Mouse (Mus musculus) urinary bladder, postnatal 10 days (tissue): ENCODE data around the gene Ptprk.

Experiments used
- DNase-seq: peaks from one replicate; pipeline ENCODE4 v3.0.0; 2022; ENCODE audit warnings: low spot score

Ptprk gene

DNA sequence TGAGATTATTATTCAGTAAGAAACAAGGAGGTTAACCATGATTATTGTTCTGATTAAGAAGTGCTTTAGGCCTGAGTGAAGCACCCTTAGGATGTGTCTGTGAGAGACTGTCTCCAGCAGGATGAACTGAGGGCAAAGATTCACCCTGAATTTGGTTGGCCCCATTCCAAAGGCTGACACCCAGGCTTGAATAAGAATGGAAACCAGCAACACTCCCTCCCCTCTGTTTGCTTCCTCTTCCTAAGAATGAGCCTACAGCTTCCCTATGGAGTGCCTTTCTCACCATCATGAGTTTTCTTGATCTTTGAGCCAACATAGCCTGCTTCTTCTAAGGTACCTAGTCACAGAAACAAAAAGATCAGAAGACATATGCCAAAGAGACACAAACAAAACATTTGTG, 350.8 kb downstream of the Ptprk start:
- DNase-seq, result no peak

DNA sequence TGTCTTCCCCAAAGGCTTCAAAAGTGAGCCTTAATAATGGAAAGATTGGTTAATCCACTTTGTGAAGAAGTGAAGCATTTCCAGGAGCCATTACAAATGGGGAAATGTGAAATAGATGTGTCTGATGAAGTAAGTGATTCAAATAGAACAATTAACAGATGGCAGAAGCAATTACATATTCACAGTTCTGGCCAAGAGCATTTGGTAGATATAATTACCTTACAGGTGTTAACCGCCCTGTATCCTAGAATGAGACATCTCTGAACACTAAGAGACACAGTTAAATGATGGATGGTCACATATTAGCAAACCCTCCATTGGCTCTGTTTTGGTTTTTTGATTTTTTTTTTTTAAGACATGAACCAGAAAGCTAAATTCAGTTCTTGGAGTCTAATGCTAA, 361.5 kb downstream of the Ptprk start:
- DNase-seq, result no peak

DNA sequence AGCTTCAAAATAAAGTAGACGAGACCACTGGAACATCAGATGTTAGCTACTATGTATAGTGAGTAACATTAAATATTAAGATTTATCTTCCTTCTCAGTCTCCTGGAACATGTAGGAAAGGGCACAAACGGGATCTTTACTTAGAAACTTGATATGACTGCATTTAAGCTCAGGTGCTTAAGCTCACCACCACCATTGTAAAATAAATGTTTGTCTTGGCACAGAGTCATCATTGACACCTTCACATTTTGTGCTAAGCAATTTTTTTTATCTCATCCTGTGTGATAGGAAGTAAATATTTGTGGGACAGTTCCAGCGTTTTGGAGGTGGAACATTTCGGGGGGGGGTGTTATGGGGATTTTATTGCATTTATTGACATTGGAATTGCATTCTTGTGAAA, 375.2 kb downstream of the Ptprk start:
- DNase-seq, result no peak

DNA sequence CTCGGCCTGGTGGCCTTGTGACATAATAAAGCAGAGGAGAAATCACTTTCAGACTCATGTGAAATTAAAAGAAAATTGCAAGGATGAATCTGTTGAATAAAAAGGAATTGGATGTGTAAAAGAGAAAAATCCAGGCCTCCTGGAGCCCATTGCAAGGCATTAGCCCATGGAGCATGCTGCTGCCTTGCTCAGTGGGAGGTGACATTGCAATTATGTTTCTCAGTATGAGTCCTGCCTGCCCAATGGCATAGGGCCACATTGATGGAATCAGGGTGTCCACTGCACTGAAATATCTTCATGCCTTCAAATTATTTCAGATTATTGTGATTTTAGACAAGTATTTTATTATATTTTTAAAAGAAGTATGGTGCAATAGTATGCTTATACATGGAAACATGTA, 376.0 kb downstream of the Ptprk start:
- DNase-seq, result no peak

DNA sequence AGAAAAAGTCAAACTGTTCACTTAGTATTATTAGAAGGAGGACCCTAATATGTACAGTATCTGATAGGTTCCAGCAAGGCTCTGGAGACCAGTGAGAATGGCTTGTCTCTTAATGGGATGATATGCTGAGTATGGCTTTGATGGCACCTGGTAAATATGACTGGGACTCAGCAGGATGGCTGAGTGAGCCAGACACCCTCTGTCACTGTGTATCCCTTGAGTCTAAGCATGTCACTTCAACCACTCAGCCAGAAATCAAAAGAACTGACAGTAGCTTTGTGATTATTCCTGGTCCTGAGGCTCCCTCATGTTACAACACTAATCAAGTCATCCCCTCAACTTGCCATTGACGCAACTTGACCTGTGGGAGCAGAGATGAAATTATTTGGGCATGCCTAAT, 383.4 kb downstream of the Ptprk start:
- no peak for DNase-seq

DNA sequence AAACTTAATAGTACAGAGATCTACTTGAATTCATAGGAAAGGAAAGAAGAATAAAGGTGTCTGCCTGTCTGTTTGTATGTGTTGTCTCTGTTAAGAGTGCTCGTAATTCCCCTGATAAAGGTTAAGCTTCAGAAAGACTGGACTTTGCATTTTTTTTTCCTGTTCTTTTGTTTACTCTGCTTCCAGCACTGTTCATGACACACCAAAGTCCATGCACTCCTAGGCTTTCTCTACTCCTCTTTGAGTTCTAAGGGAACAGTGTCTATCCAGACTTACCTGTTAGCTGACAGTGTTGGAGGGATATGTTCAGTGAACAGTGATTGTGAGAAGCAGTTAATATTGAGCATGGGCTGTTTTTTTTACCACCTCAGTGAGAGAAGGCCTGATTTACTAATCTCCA, 385.3 kb downstream of the Ptprk start:
- no peak for DNase-seq

DNA sequence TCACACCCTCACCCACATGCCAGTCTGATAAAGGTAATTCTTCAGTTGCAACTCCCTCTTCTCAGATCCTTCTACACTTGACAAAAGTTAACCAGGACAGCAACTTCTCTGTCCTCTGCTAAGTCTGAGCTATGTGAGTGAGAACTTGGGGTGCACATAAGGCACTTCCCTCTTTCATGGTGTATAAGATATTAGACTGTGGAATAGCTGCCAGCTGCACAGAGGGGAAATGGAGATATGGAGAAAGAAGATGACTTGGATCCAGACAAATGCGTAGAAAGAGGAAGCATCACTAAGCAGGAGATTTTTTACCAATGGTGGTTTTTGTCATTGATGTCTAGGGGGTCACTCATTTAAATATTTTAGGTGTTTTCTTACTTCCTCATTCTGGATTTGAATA, 389.1 kb downstream of the Ptprk start:
- no peak for DNase-seq

DNA sequence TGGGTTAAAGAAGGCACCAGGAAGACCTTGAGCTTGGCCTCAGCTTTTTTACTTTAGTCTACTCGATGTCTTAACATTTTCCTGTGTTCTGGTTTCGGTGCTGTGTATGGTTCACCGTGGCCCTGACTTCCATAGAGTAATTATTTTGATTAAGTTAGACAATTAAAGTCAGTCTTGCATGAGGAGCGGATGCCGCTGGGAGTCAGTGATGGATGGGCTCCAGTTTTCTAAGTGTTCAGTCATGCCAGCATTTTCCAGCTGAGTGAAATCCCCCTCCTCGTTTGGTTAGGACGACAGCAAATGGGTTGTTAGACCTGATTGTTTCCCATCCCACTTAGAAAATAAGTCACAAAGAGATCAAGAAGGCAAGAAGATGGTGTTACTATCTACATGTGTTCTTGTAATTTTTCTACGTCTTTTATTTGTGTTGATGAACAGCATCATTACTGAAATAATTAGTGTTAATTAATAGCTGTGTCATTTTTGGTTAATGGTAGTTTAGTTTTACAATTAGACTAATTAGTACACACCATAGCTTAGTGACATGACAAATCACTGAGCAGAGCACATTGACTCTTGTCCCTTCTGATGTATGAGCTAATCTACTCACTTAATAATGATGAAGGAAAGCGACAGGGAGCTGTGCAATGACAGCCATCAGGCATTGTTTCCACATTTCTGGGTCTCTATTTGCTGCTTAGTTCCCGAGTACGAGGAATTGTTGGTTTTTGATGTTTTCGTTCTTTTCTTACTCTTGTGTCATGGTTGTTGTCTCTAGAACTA, 390.3 kb downstream of the Ptprk start:
- no peak for DNase-seq

DNA sequence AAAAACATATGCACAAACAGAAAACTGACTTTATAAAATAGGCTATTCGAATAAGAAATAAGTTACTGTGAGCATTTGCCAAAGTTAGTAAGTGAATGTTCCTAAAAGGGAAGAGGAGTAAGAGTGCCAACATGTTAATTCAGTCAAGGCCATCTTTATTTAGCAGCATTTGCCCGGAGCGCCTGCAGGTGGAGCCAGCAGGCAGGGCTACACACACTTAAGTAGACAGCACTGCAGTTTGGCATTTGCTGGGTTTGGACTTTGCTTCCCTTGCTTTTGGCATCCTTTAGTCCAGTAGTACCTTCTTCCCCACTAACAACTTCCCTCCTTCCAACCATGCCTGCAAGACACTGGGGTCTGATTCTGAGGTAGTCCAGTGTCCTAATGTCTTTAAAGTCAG, 411.0 kb downstream of the Ptprk start:
- DNase-seq, result no peak

DNA sequence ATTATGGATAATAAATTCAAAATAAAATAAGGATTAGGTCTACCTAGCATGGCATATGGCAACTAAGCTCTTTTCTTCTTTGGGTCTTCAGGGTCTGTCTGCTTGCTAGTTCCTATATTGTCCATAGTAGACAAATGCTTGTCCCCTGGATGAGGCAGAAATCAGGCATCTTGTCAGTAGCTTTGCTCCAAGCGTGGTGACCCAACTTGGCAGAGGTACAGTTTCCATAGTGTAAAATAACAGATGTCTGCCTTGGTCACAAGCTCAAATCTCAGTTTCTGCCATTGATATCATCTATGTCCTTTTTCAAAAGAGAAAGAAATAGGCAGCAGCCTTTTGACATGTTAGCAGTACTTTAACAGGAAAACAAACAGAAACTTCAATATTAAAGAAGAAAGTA, 416.4 kb downstream of the Ptprk start:
- no peak for DNase-seq

DNA sequence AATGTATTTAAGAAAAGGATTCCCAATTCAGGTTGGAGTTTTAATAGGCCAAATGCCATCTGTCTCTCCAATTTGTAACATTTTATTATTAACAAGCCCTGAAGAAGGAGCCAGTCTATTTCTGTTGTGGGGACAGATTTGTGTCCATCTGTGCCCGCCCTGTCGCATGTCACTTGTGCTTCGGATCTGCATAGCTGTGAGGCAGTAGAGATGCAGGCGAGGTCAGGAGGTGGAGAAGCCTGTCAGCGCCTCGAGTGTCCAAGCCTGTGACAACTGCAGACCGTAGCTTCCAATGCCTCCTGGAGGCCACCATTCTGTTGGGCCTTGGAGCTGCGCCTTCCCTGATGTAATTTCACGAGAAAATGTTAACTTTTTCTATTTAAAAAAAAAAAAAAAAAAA, 417.6 kb downstream of the Ptprk start:
- no peak for DNase-seq

DNA sequence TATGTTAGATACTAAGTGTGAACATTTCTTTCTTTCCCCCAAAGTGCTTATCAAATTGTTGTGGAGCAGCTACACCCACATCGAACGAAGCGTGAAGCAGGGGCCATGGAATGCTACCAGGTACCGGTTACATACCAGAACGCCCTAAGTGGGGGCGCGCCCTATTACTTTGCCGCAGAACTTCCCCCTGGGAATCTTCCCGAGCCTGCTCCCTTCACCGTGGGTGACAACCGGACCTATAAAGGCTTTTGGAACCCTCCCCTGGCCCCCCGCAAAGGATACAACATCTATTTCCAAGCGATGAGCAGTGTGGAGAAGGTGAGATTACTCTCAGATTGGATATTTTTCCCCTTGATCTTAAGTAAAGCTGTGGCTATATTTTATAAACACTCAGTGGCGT, 418.2 kb downstream of the Ptprk start:
- no peak for DNase-seq

DNA sequence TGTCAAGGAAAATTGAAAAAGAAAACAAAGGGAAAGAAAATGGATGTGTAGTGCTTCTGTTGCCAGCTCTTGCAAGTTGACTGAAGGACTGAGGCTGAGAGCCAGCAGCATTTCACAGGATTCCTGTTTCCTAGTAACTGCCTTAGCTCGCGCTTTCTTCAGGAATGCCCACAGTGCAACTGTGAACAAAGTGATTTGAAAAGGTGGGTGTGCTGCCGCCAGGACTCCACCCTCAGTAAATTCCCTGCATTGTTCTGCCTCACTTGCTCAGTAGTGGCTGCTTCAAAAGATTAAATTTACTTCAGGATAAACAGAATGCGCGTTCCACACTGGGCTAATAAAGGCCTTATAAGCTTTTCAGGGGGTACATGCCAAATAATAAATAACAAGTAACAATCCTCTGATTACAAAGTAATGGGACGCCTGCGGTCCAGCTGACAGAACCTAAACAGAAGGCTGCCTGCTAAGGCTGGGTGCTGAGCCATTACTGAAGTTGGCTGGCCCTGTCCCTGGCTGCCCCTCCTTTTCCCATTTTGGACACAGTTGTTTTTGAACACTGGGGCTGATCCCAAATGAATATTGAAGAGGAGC, 418.7 kb downstream of the Ptprk start:
- no peak for DNase-seq

DNA sequence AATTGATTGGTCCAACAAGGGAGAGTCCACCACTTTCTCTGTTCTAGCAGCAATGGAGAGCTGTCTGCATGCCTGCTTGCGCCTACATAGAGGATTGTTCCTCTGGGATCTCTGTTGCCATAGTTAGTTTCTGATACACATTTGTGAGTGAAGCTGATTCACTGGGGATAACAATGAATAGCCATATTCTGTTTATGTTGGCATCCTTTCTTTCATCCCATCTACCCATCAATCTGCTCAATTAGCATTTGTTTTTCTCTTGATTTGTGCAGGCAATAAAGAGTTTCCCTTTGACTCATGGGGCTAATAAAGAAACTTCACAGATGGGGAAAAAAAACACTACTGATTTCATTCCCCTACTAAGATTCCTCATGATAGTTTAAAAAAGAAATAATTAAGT, 423.2 kb downstream of the Ptprk start:
- no peak for DNase-seq

DNA sequence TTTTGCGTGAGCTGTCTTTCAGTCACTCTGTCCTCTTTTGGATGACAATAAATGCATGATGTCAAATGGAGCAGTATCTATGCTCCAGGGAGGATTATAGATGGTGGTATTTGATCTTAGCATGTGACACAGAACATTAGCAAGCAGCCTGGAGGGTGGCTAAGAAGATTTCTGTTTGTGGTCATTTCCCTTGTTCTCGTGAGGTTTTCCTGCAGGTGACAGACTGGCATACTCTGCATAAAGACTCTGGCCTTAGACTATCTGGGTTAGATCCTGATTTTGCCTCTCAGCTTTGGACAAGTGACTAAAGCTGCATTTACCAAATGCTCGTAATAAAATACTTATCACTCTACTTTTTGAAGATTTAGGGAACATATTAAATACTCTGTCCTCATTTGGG, 423.9 kb downstream of the Ptprk start:
- no peak for DNase-seq

DNA sequence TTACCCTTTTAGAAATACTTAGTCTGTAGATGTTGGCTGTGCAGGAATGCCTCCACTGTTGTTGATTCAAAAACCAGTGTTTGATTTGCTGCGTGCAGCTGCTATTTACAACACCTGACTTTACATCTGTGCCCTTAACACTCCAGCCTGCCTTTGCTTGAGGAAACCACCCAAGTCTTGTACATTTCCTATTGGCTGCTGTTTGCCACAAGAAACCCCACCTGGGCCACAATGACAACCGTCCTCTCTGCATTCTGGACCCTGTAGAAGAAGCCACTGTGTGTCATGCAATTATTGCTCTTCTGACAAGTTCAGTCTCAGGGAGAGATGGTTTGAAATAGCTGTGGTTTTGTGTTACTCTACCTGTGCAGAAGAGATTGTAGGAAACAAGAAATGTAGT, 439.0 kb downstream of the Ptprk start:
- DNase-seq, result no peak

DNA sequence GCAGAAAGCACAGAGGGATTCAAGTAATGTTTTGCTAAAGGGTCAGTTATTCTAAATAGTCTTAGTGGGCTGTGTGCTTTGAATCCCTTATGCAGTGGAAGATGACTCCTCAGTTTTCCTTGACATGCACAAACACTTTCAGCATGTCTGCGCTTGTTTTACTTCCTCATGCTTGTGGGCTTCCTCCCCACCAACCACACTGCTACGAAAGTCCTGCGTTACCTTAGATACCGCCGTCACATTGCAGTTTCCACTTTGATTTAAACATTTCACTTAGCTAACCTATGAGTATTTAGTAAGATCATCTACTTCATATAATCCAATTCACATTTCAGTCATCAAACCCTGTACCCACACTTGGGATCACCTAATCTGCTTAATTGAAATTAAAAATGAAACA, 441.5 kb downstream of the Ptprk start:
- DNase-seq, result no peak

DNA sequence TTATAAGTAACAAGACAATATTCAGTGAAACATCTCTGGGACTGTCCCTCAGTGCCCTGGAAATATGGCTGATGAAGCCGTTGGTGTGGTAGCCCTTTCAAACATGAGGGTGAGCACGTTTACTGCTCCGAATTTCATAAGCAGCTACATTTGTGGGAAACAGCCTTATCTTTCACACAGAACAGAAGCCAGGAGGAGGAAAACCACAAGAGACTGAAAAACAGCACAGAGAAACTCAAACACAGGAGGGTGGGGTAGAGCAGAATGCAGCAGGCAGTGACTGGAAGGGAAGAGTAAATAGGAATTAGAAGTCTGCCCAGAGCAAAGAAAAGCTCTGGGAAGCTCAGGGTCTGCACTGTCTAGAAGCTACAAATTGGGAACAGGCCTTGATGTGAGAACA, 443.7 kb downstream of the Ptprk start:
- no peak for DNase-seq

DNA sequence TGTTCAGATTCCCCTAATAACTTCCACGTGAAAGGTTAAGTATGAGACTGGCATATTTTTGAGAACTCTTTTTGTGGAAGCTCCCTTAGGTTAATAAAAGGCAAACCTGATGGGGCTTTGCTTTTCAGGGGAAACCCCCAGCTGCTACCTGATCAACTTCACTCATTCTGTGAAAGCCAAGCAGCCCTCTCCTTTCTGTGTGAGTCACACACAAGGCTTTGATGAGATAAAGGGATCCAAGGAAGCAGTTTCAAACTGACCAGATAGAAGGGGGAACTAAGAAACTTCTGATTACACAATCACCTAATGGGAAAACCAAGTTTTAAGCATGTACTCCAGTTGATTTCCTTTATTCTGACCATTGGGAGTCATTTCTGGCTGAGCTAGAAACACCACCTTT, 445.2 kb downstream of the Ptprk start:
- no peak for DNase-seq

DNA sequence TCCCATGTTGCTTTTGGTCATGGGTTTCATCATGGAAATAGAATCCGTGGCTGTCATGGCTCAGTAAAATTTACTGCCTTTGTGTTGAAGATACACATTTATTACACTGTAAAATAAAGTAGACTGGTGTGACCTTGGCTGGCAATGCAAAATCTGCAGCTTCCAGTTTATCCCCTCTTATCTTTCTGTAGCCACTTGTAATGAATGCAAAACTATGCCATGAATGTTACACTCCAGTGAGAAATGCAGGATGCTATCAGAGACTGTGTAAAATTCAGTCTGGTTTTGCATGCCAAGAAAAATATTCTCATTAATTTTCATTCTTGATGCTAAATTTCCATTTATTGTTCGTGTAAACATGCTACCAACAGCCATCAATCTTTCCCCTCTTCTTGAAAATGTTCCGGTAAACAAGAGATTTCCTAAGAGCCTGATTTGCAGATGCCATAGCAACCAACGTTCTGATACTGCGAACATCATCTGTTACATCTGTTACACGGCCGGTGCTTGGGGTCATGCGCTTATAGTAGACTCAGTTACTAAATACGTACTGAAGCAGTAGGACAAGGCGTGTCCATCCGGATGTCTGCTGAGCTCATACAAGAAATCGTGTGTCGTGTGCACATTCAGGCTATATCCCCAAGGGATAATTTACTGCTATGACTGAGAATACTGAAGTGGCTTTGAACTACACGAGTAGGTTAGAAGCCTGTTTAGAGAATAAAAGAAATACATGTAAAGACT, 449.5 kb downstream of the Ptprk start:
- DNase-seq, result no peak

DNA sequence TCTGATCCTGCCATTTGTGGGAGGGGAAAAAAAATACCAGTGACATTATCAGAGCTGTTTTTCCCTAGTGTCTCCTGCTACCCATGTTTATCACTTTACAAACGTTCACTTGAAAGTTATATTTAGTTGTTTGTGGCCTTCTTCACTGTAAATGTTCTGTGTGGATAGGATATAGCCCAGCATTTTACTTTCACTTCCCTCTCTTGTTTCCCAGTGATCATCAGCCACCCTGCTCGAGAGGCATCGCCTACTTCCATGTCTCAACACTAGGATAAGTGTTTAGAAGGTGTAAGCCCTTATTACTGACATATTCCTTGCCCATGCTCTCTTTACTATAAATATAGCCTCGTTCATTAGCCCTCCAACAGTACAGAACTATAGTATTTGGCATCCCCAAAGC, 466.0 kb downstream of the Ptprk start:
- DNase-seq, result no peak

DNA sequence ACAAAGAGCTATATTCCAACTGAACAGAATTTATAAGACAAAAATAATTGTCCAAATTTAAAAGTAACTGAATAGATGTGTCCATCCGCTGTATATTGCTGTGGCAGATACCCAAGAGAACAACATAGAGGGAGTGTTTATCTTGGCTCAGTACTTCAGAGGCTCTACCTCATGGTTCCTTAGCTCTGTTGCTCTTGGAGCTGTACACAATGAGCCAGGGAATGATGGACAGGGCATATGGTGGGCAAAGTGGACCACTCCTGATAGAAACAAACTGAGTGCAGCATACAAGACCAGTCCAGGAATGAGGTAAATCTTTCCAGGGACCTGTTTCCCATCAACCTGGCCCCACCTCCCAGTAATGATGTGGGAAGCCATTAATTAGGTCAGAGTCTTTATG, 468.1 kb downstream of the Ptprk start:
- no peak for DNase-seq

DNA sequence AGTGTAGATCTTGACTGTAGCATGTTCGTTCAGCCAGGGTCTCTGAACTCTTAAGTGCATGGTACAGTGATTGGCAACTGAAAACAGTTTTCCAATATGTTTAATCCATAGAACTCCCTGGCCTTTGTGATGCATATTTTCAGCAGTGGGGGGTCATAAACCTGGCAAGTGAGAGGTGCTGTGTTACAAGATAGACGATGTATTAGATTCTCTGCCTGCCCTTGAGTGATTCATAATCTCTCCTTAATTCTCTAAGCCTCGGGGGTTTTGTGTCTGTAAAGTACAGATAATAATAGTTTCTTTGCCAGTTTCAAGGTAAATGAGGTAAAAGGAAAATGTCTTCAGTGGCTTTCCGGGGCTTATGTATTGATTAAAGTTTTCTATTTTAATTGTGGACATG, 475.9 kb downstream of the Ptprk start:
- DNase-seq, result no peak

DNA sequence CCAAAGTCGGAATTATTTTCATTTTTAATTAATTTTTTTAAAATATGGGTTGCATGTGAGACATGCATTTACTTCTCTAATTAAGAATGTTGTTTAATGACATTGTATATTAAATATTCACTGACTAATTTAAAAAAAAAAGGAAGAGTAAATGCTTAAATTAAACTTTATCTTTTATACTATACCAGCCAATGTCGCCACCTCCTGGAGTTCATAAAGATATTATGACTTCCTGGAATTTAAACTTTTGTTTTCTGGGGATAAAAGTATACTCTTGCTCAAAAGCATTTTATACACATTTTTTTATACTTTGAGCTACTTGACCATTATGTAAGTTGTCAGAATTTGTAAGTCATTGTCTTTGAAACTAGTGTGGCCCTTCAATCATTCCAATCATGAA, 477.4 kb downstream of the Ptprk start:
- no peak for DNase-seq
